Mouse (Mus musculus) forebrain, postnatal 0 days (tissue): ENCODE measurements around the gene Prr13. TPM values are rescaled to one million over a fixed set of nuclear protein-coding genes. Genes with fewer than 3 reads are reported as not detected.

Source experiments
- ATAC-seq: fragments of 200-750 bp; cut with Nextera tagmentation; 2 replicates; pipeline ENCODE4 v1.8.0; 2017; ENCODE audit warnings: mild to moderate bottlenecking, moderate library complexity
- DNase-seq: peaks from one replicate; pipeline ENCODE4 v3.0.0-alpha.2; 2015
- H3K27ac ChIP-seq: fragments of 300-500 bp; sonication (generic); 2 replicates; pipeline ENCODE4 v1.5.1; 2014; ENCODE audit warnings: low read depth, mild to moderate bottlenecking, antibody characterized with exemption, low read length, moderate library complexity, mixed read lengths
- H3K27me3 ChIP-seq: fragments of 300-500 bp; sonication (generic); 2 replicates; pipeline ENCODE4 v1.6.1; 2014; ENCODE audit warnings: mild to moderate bottlenecking, low read length, mixed read lengths; ENCODE audit not compliant: insufficient read depth
- H3K36me3 ChIP-seq: fragments of 300-500 bp; sonication (generic); 2 replicates; pipeline ENCODE4 v1.6.1; 2014; ENCODE audit warnings: mild to moderate bottlenecking, moderate library complexity; ENCODE audit not compliant: insufficient read depth
- H3K4me1 ChIP-seq: fragments of 300-500 bp; sonication (generic); 2 replicates; pipeline ENCODE4 v1.6.1; 2014; ENCODE audit warnings: antibody characterized with exemption; ENCODE audit not compliant: insufficient read depth
- H3K4me2 ChIP-seq: fragments of 300-500 bp; sonication (generic); 2 replicates; pipeline ENCODE4 v1.6.1; 2014; ENCODE audit warnings: low read depth, mild to moderate bottlenecking, moderate library complexity
- H3K4me3 ChIP-seq: fragments of 300-500 bp; sonication (generic); 2 replicates; pipeline ENCODE4 v1.5.1; 2014; ENCODE audit warnings: low read depth, low read length, mixed read lengths
- H3K9ac ChIP-seq: fragments of 300-500 bp; sonication (generic); 2 replicates; pipeline ENCODE4 v1.6.1; 2014; ENCODE audit warnings: mild to moderate bottlenecking
- H3K9me3 ChIP-seq: fragments of 300-500 bp; sonication (generic); 2 replicates; pipeline ENCODE4 v1.6.1; 2016; ENCODE audit warnings: low read length
- CTCF ChIP-seq: sonication (generic); IDR thresholded peaks from 2 replicates; pipeline ENCODE4 v1.5.1; 2016; ENCODE audit warnings: antibody characterized with exemption, control low read depth, low read depth
- WGBS: fragments of 180-500 bp; shearing (Covaris S2); extraction: QIAGEN DNeasy Blood & Tissue Kit; methylation state at CpG from one replicate; pipeline ENCODE4 v1.1.7; 2014; 5-methylcytosine and 5-hydroxymethylcytosine counted together
- polyA plus RNA-seq: library from polyadenylated mRNA; unstranded; fragments of >200 nt; fragmentation: Nextera tagmentation; extraction: Ambion mirVana; gene quantifications from 2 replicates; pipeline ENCODE4 v1.2.1, GENCODE M21; 2015
- total RNA-seq: library from RNA; depleted of rRNA; stranded (reverse); fragments of >200 nt; gene quantifications from 2 replicates; pipeline ENCODE4 v1.2.3, GENCODE M21; 2014

Gene Prr13
- total and polyA plus RNA-seq, 2 experiments from 2014 or later: 21.5 to 90.9 TPM

DNA sequence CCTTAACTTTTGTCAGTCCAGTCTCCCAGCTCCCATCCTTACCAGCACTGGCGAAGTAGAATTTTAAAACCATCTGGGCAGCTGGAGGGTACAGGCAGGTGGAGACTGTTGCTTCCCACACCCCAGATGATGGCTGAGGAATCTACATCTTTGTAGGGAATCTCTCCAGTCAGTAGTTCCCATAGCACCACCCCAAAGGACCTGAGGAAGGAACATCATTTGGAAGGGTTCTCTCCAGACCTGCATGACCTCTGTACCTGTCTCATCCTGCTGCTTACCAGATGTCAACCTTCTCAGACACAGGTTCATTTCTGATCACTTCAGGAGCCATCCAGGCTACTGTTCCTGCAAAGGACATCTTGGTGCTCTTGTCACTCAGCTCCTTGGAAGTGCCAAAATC, 44.6 kb downstream of the Prr13 start, which contains the start of gene Gm10337:
TSS of gene Gm10337 (plus strand) at position 276 of the 400 bp plus-strand sequence.
- Histone ChIP-seq H3K9me3 (no peaks in the 10 kb centered on the region), H3K4me1 (no peaks in the 10 kb centered on the region), H3K9ac (no peak within 1 kb of the TSS), H3K27ac (no peak within 1 kb of the TSS), H3K4me2 (no peak within 1 kb of the TSS), H3K4me3 (no peak within 1 kb of the TSS), H3K36me3 (peaks cover 81% of the 10 kb centered on the region), H3K27me3 (no peaks in the 10 kb centered on the region)
- no peak for TF ChIP-seq CTCF
- ATAC-seq (no peak), DNase-seq (no peak)
- 100% methylated on average over 1 of the region's 1 CpGs for WGBS

GRCm38 (mm10) chr15:102503924-102504782, 45.3 kb downstream of the Prr13 start:
- DNase-seq (no peak), ATAC-seq (no peak)
- Histone ChIP-seq H3K27ac (no peak overlapping the region), H3K9ac (no peak overlapping the region), H3K27me3 (no peaks in the 10 kb centered on the region), H3K4me3 (no peak overlapping the region), H3K4me2 (no peak overlapping the region), H3K4me1 (peaks cover 4% of the 10 kb centered on the region; the same call in 1 of the 2 replicates), H3K9me3 (no peaks in the 10 kb centered on the region), H3K36me3 (peaks cover 76% of the 10 kb centered on the region)
- WGBS: 92% methylated on average over 9 of the region's 9 CpGs
- no peak for TF ChIP-seq CTCF

DNA sequence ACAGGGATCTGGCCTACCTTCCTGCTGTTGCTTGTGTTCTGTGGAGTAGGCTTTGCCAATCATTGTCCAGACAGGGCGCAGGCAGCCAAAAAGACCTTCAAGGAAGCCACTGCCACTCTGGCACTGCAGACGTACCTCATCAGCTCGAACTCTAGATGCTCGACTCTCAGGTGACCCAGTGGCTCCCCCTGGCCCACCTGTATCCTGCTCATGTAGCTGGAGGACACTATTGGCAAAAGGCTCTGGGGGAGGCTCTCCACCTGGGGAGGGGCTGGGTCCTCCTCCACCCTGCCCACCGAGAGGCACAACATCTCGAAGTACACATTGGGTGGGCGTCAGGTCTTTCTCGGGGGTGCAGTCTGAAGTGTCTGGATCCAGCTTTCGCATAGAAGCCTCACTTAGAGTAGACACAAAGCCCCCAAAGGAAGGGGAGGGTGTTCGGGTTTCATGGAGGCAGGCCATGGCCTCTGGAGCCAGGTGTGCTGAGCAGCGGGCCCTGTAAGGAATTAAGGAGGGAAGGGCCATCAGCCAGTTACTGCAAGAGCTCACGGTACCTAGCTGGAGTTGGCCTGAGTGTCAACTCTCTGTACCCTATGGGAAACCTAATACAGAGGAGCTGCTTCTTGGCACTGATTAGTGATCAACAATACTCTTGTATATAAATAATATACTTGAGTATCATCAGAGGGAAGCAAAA, 46.4 kb downstream of the Prr13 start:
- H3K4me3 ChIP-seq: no peak overlapping the region
- H3K27ac ChIP-seq: no peak overlapping the region
- H3K9ac ChIP-seq: no peak overlapping the region
- DNase-seq: no peak
- no peaks in the 10 kb centered on the region for H3K27me3 ChIP-seq
- peaks cover 68% of the 10 kb centered on the region for H3K36me3 ChIP-seq
- H3K9me3 ChIP-seq: no peaks in the 10 kb centered on the region
- H3K4me1 ChIP-seq: peaks cover 14% of the 10 kb centered on the region
- WGBS: 79% methylated on average over 12 of the region's 12 CpGs
- no peak for ATAC-seq
- H3K4me2 ChIP-seq: no peak overlapping the region
- TF ChIP-seq CTCF: no peak

GRCm38 (mm10) chr15:102505770-102506463, 47.1 kb downstream of the Prr13 start:
- WGBS: 86% methylated on average over 9 of the region's 9 CpGs
- no peak for TF ChIP-seq CTCF
- Histone ChIP-seq H3K27me3 (no peaks in the 10 kb centered on the region), H3K36me3 (peaks cover 61% of the 10 kb centered on the region), H3K9ac (no peak overlapping the region), H3K4me1 (peaks cover 16% of the 10 kb centered on the region), H3K4me2 (no peak overlapping the region), H3K9me3 (no peaks in the 10 kb centered on the region), H3K27ac (no peak overlapping the region), H3K4me3 (no peak overlapping the region)
- DNase-seq (no peak), ATAC-seq (no peak)

DNA sequence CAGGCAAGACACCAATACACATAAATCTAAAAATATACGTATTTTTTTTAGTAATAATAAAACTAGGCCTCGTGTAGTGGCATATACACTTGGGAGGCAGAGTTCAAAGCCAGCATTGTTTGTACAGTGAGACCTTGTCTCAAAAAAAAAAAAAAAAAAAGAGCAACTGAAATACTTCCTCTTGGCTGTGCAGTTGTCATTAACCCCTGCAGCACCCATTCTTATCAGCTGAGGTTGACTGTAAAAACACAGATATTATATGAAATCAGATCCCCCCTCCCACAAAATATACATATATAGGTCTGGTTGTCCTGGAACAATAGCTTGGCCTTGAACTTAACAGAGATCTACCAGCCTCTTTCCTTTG, 47.6 kb downstream of the Prr13 start:
- Histone ChIP-seq H3K9ac (no peak overlapping the region), H3K27me3 (no peaks in the 10 kb centered on the region), H3K4me1 (peaks cover 21% of the 10 kb centered on the region), H3K27ac (no peak overlapping the region), H3K9me3 (no peaks in the 10 kb centered on the region), H3K36me3 (peaks cover 55% of the 10 kb centered on the region), H3K4me2 (no peak overlapping the region), H3K4me3 (no peak overlapping the region)
- DNase-seq (no peak), ATAC-seq (no peak)
- WGBS: 51% methylated on average over 2 of the region's 2 CpGs
- no peak for TF ChIP-seq CTCF

GRCm38 (mm10) chr15:102506864-102507263, 48.0 kb downstream of the Prr13 start:
- no peaks in the 10 kb centered on the region for H3K9me3 ChIP-seq
- no peak overlapping the region for H3K27ac ChIP-seq
- no peaks in the 10 kb centered on the region for H3K27me3 ChIP-seq
- no peak for DNase-seq
- TF ChIP-seq CTCF: no peak
- peaks cover 51% of the 10 kb centered on the region for H3K36me3 ChIP-seq
- no peak overlapping the region for H3K4me2 ChIP-seq
- no peak overlapping the region for H3K4me3 ChIP-seq
- ATAC-seq: no peak
- H3K4me1 ChIP-seq: peaks cover 26% of the 10 kb centered on the region
- H3K9ac ChIP-seq: no peak overlapping the region
- 85% methylated on average over 1 of the region's 1 CpGs for WGBS

- no peak for ATAC-seq
- no peak overlapping the region for H3K9ac ChIP-seq
- H3K36me3 ChIP-seq: peaks cover 44% of the 10 kb centered on the region
- H3K4me3 ChIP-seq: no peak overlapping the region
- no peak overlapping the region for H3K27ac ChIP-seq
- no peaks in the 10 kb centered on the region for H3K27me3 ChIP-seq
- H3K4me2 ChIP-seq: no peak overlapping the region
- H3K9me3 ChIP-seq: no peaks in the 10 kb centered on the region
- TF ChIP-seq CTCF: no peak
- peaks cover 26% of the 10 kb centered on the region for H3K4me1 ChIP-seq
- DNase-seq: no peak
Observed at GRCm38 (mm10) chr15:102507561-102507960, 48.7 kb downstream of the Prr13 start.
